Mouse (Mus musculus): Measurements from ENCODE around the gene Kpnb1. TPM values are rescaled to one million over a fixed set of nuclear protein-coding genes. Genes with fewer than 3 reads are reported as not detected.

Gene Kpnb1
- total RNA-seq, 2 experiments from 2014 or later = 72.9 to 87.5 TPM

- peak; percentile 8 for DNase-seq
Measured at GRCm38 (mm10) chr11:97142159-97142608, 45.5 kb downstream of the Kpnb1 start.

- DNase-seq = no peak
Measured at GRCm38 (mm10) chr11:97140811-97141210, 46.9 kb downstream of the Kpnb1 start.

GRCm38 (mm10) chr11:97139256-97139655, 48.4 kb downstream of the Kpnb1 start:
- no peak for DNase-seq

GRCm38 (mm10) chr11:97138554-97139226, 49.0 kb downstream of the Kpnb1 start:
- DNase-seq = peak; percentile 42

- no peak for DNase-seq
Measured at GRCm38 (mm10) chr11:97133270-97133669, 54.4 kb downstream of the Kpnb1 start.

- DNase-seq = no peak
Measured at GRCm38 (mm10) chr11:97132185-97132584, 55.5 kb downstream of the Kpnb1 start.

- DNase-seq = no peak
Measured at GRCm38 (mm10) chr11:97131683-97132082, 56.0 kb downstream of the Kpnb1 start.

- DNase-seq = no peak
Measured at GRCm38 (mm10) chr11:97130318-97130717, 57.4 kb downstream of the Kpnb1 start.

- DNase-seq = no peak
Measured at GRCm38 (mm10) chr11:97128956-97129355, 58.7 kb downstream of the Kpnb1 start.

- DNase-seq = no peak
Measured at GRCm38 (mm10) chr11:97127470-97128223, 60.0 kb downstream of the Kpnb1 start.

- DNase-seq = no peak
Measured at GRCm38 (mm10) chr11:97126645-97127468, 60.8 kb downstream of the Kpnb1 start.

GRCm38 (mm10) chr11:97124266-97125036, 63.2 kb downstream of the Kpnb1 start:
- DNase-seq = no peak

- DNase-seq = no peak
Measured at GRCm38 (mm10) chr11:97123282-97123890, 64.3 kb downstream of the Kpnb1 start.

- DNase-seq = no peak
Measured at GRCm38 (mm10) chr11:97120641-97121040, 67.0 kb downstream of the Kpnb1 start.

- no peak for DNase-seq
Measured at GRCm38 (mm10) chr11:97120221-97120620, 67.5 kb downstream of the Kpnb1 start.

GRCm38 (mm10) chr11:97115797-97116196, 71.9 kb downstream of the Kpnb1 start:
- no peak for DNase-seq

GRCm38 (mm10) chr11:97114671-97115601, 72.7 kb downstream of the Kpnb1 start, which contains the start of gene Tbx21:
Gene Tbx21, minus strand, starts transcription at chr11:97115331.
- no peak for DNase-seq

- no peak for DNase-seq
Measured at GRCm38 (mm10) chr11:97112519-97113125, 75.1 kb downstream of the Kpnb1 start.
